Mouse (Mus musculus) kidney, adult 2 months (tissue): Measurements from ENCODE around the gene Fgd2. TPM values are rescaled to one million over a fixed set of nuclear protein-coding genes. Genes with fewer than 3 reads are reported as not detected.

ENCODE experiments used
- DNase-seq: peaks from one replicate; pipeline ENCODE4 v3.0.0; 2021
- H3K27ac ChIP-seq: fragments of 200-500 bp; 2 replicates; pipeline ENCODE4 v1.5.1; 2012; ENCODE audit warnings: low read depth, low read length, control low read depth, inconsistent platforms; ENCODE audit not compliant: insufficient read depth
- H3K27me3 ChIP-seq: fragments of 200-500 bp; replicated peaks from 2 replicates; pipeline ENCODE4 v1.6.1; 2012; ENCODE audit warnings: mild to moderate bottlenecking, moderate library complexity, low read length, inconsistent platforms; ENCODE audit not compliant: control insufficient read depth, insufficient read depth
- H3K36me3 ChIP-seq: fragments of 200-500 bp; 2 replicates; pipeline ENCODE4 v1.6.1; 2012; ENCODE audit warnings: mild to moderate bottlenecking, moderate library complexity, low read length, inconsistent platforms; ENCODE audit not compliant: control insufficient read depth, insufficient read depth
- H3K4me1 ChIP-seq: fragments of 200-500 bp; 2 replicates; pipeline ENCODE4 v1.6.1; 2011; ENCODE audit warnings: low read length; ENCODE audit not compliant: control insufficient read depth, insufficient read depth
- H3K4me3 ChIP-seq: fragments of 200-500 bp; 2 replicates; pipeline ENCODE4 v1.5.1; 2011; ENCODE audit warnings: mild to moderate bottlenecking, low read depth, low read length, control low read depth; ENCODE audit not compliant: insufficient read depth
- CTCF ChIP-seq: fragments of 200-500 bp; conservative IDR thresholded peaks from 2 replicates; pipeline ENCODE4 v1.5.1; 2011; ENCODE audit warnings: low read depth, mild to moderate bottlenecking, control low read depth, low read length, moderate library complexity, mixed read lengths; ENCODE audit not compliant: insufficient read depth, insufficient read length
- POLR2A ChIP-seq: fragments of 200-500 bp; IDR thresholded peaks from one replicate; pipeline ENCODE4 v1.6.1; 2011; ENCODE audit warnings: low read depth, low read length, control low read depth
- WGBS: fragments of 180-500 bp; shearing (Covaris S2); methylation state at CpG from one replicate; pipeline ENCODE4 v1.1.7; 2018; 5-methylcytosine and 5-hydroxymethylcytosine counted together
- polyA plus RNA-seq: library from polyadenylated mRNA; depleted of rRNA; stranded (reverse); fragments of >200 nt; gene quantifications from 2 replicates; pipeline ENCODE4 v1.2.3, GENCODE M21; 2012

The Fgd2 gene
- polyA plus RNA-seq, 1 experiment: 11.4 TPM

GRCm38 (mm10) chr17:29368726-29369125 lies 8.0 kb downstream of the Fgd2 start:
- TF ChIP-seq CTCF (no peak), POLR2A (no peak)
- H3K4me3 ChIP-seq: no peak overlapping the region
- H3K27me3 ChIP-seq: no peaks in the 10 kb centered on the region
- no peak for DNase-seq
- no peaks in the 10 kb centered on the region for H3K36me3 ChIP-seq
- H3K27ac ChIP-seq: no peak overlapping the region
- 51% methylated on average over 7 of the region's 7 CpGs for WGBS
- H3K4me1 ChIP-seq: no peaks in the 10 kb centered on the region

- TF ChIP-seq POLR2A (no peak), CTCF (peak; percentile 100)
- Histone ChIP-seq H3K4me3 (no peak overlapping the region), H3K27me3 (no peaks in the 10 kb centered on the region), H3K36me3 (no peaks in the 10 kb centered on the region), H3K4me1 (no peaks in the 10 kb centered on the region), H3K27ac (no peak overlapping the region)
- DNase-seq: peak; percentile 95
- WGBS: 8% methylated on average over 5 of the region's 5 CpGs
Measured at GRCm38 (mm10) chr17:29370984-29371723, 10.4 kb downstream of the Fgd2 start.

GRCm38 (mm10) chr17:29375871-29376270 lies 15.2 kb downstream of the Fgd2 start:
- no peaks in the 10 kb centered on the region for H3K4me1 ChIP-seq
- no peaks in the 10 kb centered on the region for H3K36me3 ChIP-seq
- no peak for DNase-seq
- H3K27ac ChIP-seq: no peak overlapping the region
- no peaks in the 10 kb centered on the region for H3K27me3 ChIP-seq
- WGBS: 85% methylated on average over 10 of the region's 10 CpGs
- TF ChIP-seq CTCF (no peak), POLR2A (no peak)
- no peak overlapping the region for H3K4me3 ChIP-seq

GRCm38 (mm10) chr17:29378056-29378455 lies 17.3 kb downstream of the Fgd2 start:
- H3K27ac ChIP-seq: no peak overlapping the region
- H3K36me3 ChIP-seq: no peaks in the 10 kb centered on the region
- no peak for DNase-seq
- WGBS: 69% methylated on average over 8 of the region's 8 CpGs
- no peaks in the 10 kb centered on the region for H3K27me3 ChIP-seq
- TF ChIP-seq POLR2A: no peak
- TF ChIP-seq CTCF: no peak
- no peak overlapping the region for H3K4me3 ChIP-seq
- H3K4me1 ChIP-seq: no peaks in the 10 kb centered on the region

GRCm38 (mm10) chr17:29380241-29380640 lies 19.5 kb downstream of the Fgd2 start:
- Histone ChIP-seq H3K27ac (no peak overlapping the region), H3K4me1 (no peaks in the 10 kb centered on the region), H3K27me3 (no peaks in the 10 kb centered on the region), H3K4me3 (no peak overlapping the region), H3K36me3 (no peaks in the 10 kb centered on the region)
- DNase-seq: no peak
- TF ChIP-seq POLR2A (no peak), CTCF (no peak)
- WGBS: 68% methylated on average over 4 of the region's 4 CpGs

- no peaks in the 10 kb centered on the region for H3K27me3 ChIP-seq
- no peak overlapping the region for H3K27ac ChIP-seq
- no peaks in the 10 kb centered on the region for H3K36me3 ChIP-seq
- H3K4me1 ChIP-seq: no peaks in the 10 kb centered on the region
- no peak overlapping the region for H3K4me3 ChIP-seq
- TF ChIP-seq POLR2A: no peak
- TF ChIP-seq CTCF: peak; percentile 96
- 15% methylated on average over 7 of the region's 7 CpGs for WGBS
- peak; percentile 81 for DNase-seq
Measured at GRCm38 (mm10) chr17:29381472-29381871, 20.8 kb downstream of the Fgd2 start.

- no peak for DNase-seq
- H3K4me1 ChIP-seq: no peaks in the 10 kb centered on the region
- H3K4me3 ChIP-seq: no peak overlapping the region
- no peaks in the 10 kb centered on the region for H3K36me3 ChIP-seq
- TF ChIP-seq CTCF (no peak), POLR2A (no peak)
- WGBS: 61% methylated on average over 11 of the region's 11 CpGs
- H3K27ac ChIP-seq: no peak overlapping the region
- no peaks in the 10 kb centered on the region for H3K27me3 ChIP-seq
Measured at GRCm38 (mm10) chr17:29382417-29382816, 21.7 kb downstream of the Fgd2 start.
